Mouse (Mus musculus) heart, embryonic 10.5 days (tissue): ENCODE data around the gene Osbpl5. TPM values are rescaled to one million over a fixed set of nuclear protein-coding genes. Genes with fewer than 3 reads are reported as not detected.
"Not testable (repeated sequence)": the region's sequence is repeated elsewhere in the genome, so short reads cannot be mapped to it uniquely, and the experiment has no call there.

Experiments
- DNase-seq: peaks from one replicate; pipeline ENCODE4 v3.0.0-alpha.2; 2017; ENCODE audit warnings: low spot score
- H3K27ac ChIP-seq: fragments of 300-500 bp; sonication (generic); 2 replicates; pipeline ENCODE4 v1.5.1; 2016; ENCODE audit warnings: mild to moderate bottlenecking
- H3K27me3 ChIP-seq: fragments of 300-500 bp; sonication (generic); 2 replicates; pipeline ENCODE4 v1.6.1; 2016; ENCODE audit warnings: mild to moderate bottlenecking; ENCODE audit not compliant: poor library complexity, insufficient read depth, severe bottlenecking
- H3K36me3 ChIP-seq: fragments of 300-500 bp; sonication (generic); 2 replicates; pipeline ENCODE4 v1.6.1; 2016; ENCODE audit warnings: mild to moderate bottlenecking, moderate library complexity
- H3K4me1 ChIP-seq: fragments of 300-500 bp; sonication (generic); 2 replicates; pipeline ENCODE4 v1.6.1; 2016; ENCODE audit warnings: mild to moderate bottlenecking
- H3K4me3 ChIP-seq: fragments of 300-500 bp; sonication (generic); 2 replicates; pipeline ENCODE4 v1.5.1; 2016; ENCODE audit warnings: mild to moderate bottlenecking, moderate library complexity
- H3K9me3 ChIP-seq: fragments of 300-500 bp; sonication (generic); 2 replicates; pipeline ENCODE4 v1.6.1; 2016; ENCODE audit warnings: mild to moderate bottlenecking, moderate library complexity
- WGBS: fragments of 180-500 bp; shearing (Covaris S2); methylation state at CpG from one replicate; pipeline ENCODE4 v1.1.7; 2016; 5-methylcytosine and 5-hydroxymethylcytosine counted together
- microRNA-seq: library from miRNA; unstranded; fragments of <30 nt; microRNA quantifications from one replicate; pipeline ENCODE4, GENCODE M21; 2017
- polyA plus RNA-seq: library from polyadenylated mRNA; unstranded; fragments of >200 nt; fragmentation: Nextera tagmentation; extraction: Ambion mirVana; gene quantifications from 2 replicates; pipeline ENCODE4 v1.2.1, GENCODE M21; 2016

Osbpl5 gene
- polyA plus RNA-seq, 1 experiment from 2014 or later = 19.0 TPM

DNA sequence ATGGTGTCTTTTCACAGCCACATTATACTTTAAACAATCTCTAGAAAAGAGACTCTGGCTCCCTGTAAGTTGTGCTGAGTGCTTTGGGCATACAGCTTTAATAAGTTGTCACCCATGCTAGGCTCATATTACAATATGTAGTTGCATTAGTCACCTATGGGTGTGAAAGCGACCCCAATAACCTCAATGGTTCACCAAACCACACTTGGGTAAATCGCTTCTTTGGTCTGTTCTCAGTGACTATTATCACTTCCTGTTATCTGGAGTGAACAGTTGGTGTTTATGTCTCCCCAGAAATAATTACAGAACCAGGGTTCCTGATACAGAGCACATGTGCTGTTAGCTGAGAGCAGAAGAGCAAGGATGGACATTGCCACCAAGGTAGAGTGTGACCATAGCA lies 112.8 kb downstream of the Osbpl5 start:
- DNase-seq, H3K27ac ChIP-seq, H3K36me3 ChIP-seq, H3K9me3 ChIP-seq, H3K27me3 ChIP-seq, H3K4me1 ChIP-seq, H3K4me3 ChIP-seq: not testable (repeated sequence)
- 74% methylated on average over 2 of the region's 2 CpGs for WGBS

Small RNAs within 50 kb of the gene (microRNA-seq; reads per million reads assigned to microRNA genes)
- not detected for gene Gm22064

Other genes with a start within 250 kb of the Osbpl5 start
- 291 and 318 TPM in 2 replicates for gene Nap1l4, start 207.9 kb downstream of the Osbpl5 start, polyA plus RNA-seq
- gene Cars, start 156.9 kb downstream of the Osbpl5 start, polyA plus RNA-seq = 41.7 and 58.0 TPM in 2 replicates
- 0.49 and 0.73 TPM in 2 replicates for gene Tnfrsf26, start 128.3 kb downstream of the Osbpl5 start, polyA plus RNA-seq
- gene Tnfrsf22, start 107.3 kb downstream of the Osbpl5 start, polyA plus RNA-seq = 2.6 and 2.9 TPM in 2 replicates
- gene Tnfrsf23, start 71.1 kb downstream of the Osbpl5 start, polyA plus RNA-seq = 1.2 TPM in 2 replicates
- 0.15 TPM in 1 of 2 replicates, not detected in the other for gene Mrgprg, start 10.0 kb upstream of the Osbpl5 start, polyA plus RNA-seq
- 1.9 and 2.2 TPM in 2 replicates for gene Mrgpre, start 27.5 kb upstream of the Osbpl5 start, polyA plus RNA-seq
- 8.2 and 9.0 TPM in 2 replicates for gene Nadsyn1, start 65.9 kb upstream of the Osbpl5 start, polyA plus RNA-seq
- gene Dhcr7, start 66.2 kb upstream of the Osbpl5 start, polyA plus RNA-seq = 44.3 and 47.7 TPM in 2 replicates
- not detected in 2 replicates for gene Gm498, start 109.9 kb upstream of the Osbpl5 start, polyA plus RNA-seq
- 0.21 and 0.31 TPM in 2 replicates for gene Shank2, start 244.9 kb upstream of the Osbpl5 start, polyA plus RNA-seq